Mouse (Mus musculus) midbrain, embryonic 14.5 days (tissue): Measurements from ENCODE around the gene Dnah7a. TPM values are rescaled to one million over a fixed set of nuclear protein-coding genes. Genes with fewer than 3 reads are reported as not detected.
"Not testable (repeated sequence)": the region's sequence is repeated elsewhere in the genome, so short reads cannot be mapped to it uniquely, and the experiment has no call there.

Experiments
- ATAC-seq: fragments of 200-750 bp; cut with Nextera tagmentation; 2 replicates; pipeline ENCODE4 v1.8.0; 2017; ENCODE audit warnings: moderate number of reproducible peaks, moderate library complexity; ENCODE audit not compliant: low FRiP score, low TSS enrichment
- DNase-seq: peaks from one replicate; pipeline ENCODE4 v3.0.0-alpha.2; 2015
- H3K27ac ChIP-seq: fragments of 300-500 bp; sonication (generic); replicated peaks from 2 replicates; pipeline ENCODE4 v1.5.1; 2014; ENCODE audit warnings: mild to moderate bottlenecking, low read depth, low read length, moderate library complexity
- H3K27me3 ChIP-seq: fragments of 300-500 bp; sonication (generic); 2 replicates; pipeline ENCODE4 v1.6.1; 2014; ENCODE audit warnings: low read length, control low read depth, mixed read lengths; ENCODE audit not compliant: control insufficient read depth, insufficient read depth
- H3K36me3 ChIP-seq: fragments of 300-500 bp; sonication (generic); 2 replicates; pipeline ENCODE4 v1.6.1; 2014; ENCODE audit warnings: low read length, control low read depth; ENCODE audit not compliant: control insufficient read depth, insufficient read depth
- H3K4me1 ChIP-seq: fragments of 300-500 bp; sonication (generic); 2 replicates; pipeline ENCODE4 v1.6.1; 2014; ENCODE audit warnings: mild to moderate bottlenecking, antibody characterized with exemption, low read length, control low read depth; ENCODE audit not compliant: control insufficient read depth, insufficient read depth
- H3K4me2 ChIP-seq: fragments of 300-500 bp; sonication (generic); 2 replicates; pipeline ENCODE4 v1.6.1; 2014; ENCODE audit warnings: mild to moderate bottlenecking, low read length, moderate library complexity
- H3K4me3 ChIP-seq: fragments of 300-500 bp; sonication (generic); replicated peaks from 2 replicates; pipeline ENCODE4 v1.5.1; 2014; ENCODE audit warnings: low read depth, low read length
- H3K9ac ChIP-seq: fragments of 300-500 bp; sonication (generic); replicated peaks from 2 replicates; pipeline ENCODE4 v1.6.1; 2014; ENCODE audit warnings: mild to moderate bottlenecking, low read length, moderate library complexity
- H3K9me3 ChIP-seq: fragments of 300-500 bp; sonication (generic); 2 replicates; pipeline ENCODE4 v1.6.1; 2016; ENCODE audit warnings: low read length, control low read depth, mixed read lengths; ENCODE audit not compliant: control insufficient read depth
- WGBS: fragments of 180-500 bp; shearing (Covaris S2); extraction: QIAGEN DNeasy Blood & Tissue Kit; methylation state at CpG from one replicate; pipeline ENCODE4 v1.1.7; 2014; 5-methylcytosine and 5-hydroxymethylcytosine counted together
- polyA plus RNA-seq: library from polyadenylated mRNA; unstranded; fragments of >200 nt; fragmentation: Nextera tagmentation; extraction: Ambion mirVana; gene quantifications from 2 replicates; pipeline ENCODE4 v1.2.1, GENCODE M21; 2014

Gene Dnah7a
- polyA plus RNA-seq, 1 experiment from 2014 or later = 10.9 TPM

GRCm38 (mm10) chr1:53715446-53715845 is 8.9 kb upstream of the Dnah7a start:
- Histone ChIP-seq H3K27me3 (no peaks in the 10 kb centered on the region), H3K4me1 (no peaks in the 10 kb centered on the region), H3K36me3 (no peaks in the 10 kb centered on the region), H3K9ac (no peak overlapping the region), H3K9me3 (no peaks in the 10 kb centered on the region), H3K4me3 (no peak overlapping the region), H3K4me2 (no peak overlapping the region), H3K27ac (no peak overlapping the region)
- DNase-seq (peak; percentile 88), ATAC-seq (no peak)
- 4% methylated on average over 4 of the region's 4 CpGs for WGBS

GRCm38 (mm10) chr1:53713383-53713782 is 6.8 kb upstream of the Dnah7a start:
- not testable (repeated sequence) for H3K4me2 ChIP-seq, H3K9ac ChIP-seq, ATAC-seq, H3K27me3 ChIP-seq, H3K36me3 ChIP-seq, DNase-seq, H3K4me1 ChIP-seq, H3K27ac ChIP-seq, H3K4me3 ChIP-seq, H3K9me3 ChIP-seq
- 37% methylated on average over 2 of the region's 3 CpGs for WGBS

GRCm38 (mm10) chr1:53711069-53711468 is 4.5 kb upstream of the Dnah7a start:
- no peaks in the 10 kb centered on the region for H3K9me3 ChIP-seq
- no peak overlapping the region for H3K4me3 ChIP-seq
- no peak overlapping the region for H3K27ac ChIP-seq
- DNase-seq (no peak), ATAC-seq (no peak)
- no peak overlapping the region for H3K4me2 ChIP-seq
- peaks cover 3% of the 10 kb centered on the region; the same call in 1 of the 2 replicates for H3K4me1 ChIP-seq
- H3K9ac ChIP-seq = no peak overlapping the region
- WGBS = 93% methylated on average over 9 of the region's 9 CpGs
- H3K27me3 ChIP-seq = no peaks in the 10 kb centered on the region
- H3K36me3 ChIP-seq = no peaks in the 10 kb centered on the region

GRCm38 (mm10) chr1:53709602-53710001 is 3.0 kb upstream of the Dnah7a start:
- 64% methylated on average over 5 of the region's 5 CpGs for WGBS
- not testable (repeated sequence) for H3K27me3 ChIP-seq, H3K27ac ChIP-seq, H3K36me3 ChIP-seq, H3K9me3 ChIP-seq, ATAC-seq, H3K4me3 ChIP-seq, H3K4me2 ChIP-seq, H3K9ac ChIP-seq, H3K4me1 ChIP-seq
- DNase-seq = peak; percentile 14

GRCm38 (mm10) chr1:53704164-53704563 is 2.4 kb downstream of the Dnah7a start:
- Histone ChIP-seq H3K36me3 (no peaks in the 10 kb centered on the region), H3K9me3 (no peaks in the 10 kb centered on the region), H3K27ac (no peak overlapping the region), H3K4me2 (no peak overlapping the region), H3K4me3 (no peak overlapping the region), H3K27me3 (no peaks in the 10 kb centered on the region), H3K9ac (no peak overlapping the region), H3K4me1 (peaks cover 3% of the 10 kb centered on the region; the same call in 1 of the 2 replicates)
- DNase-seq (no peak), ATAC-seq (no peak)
- WGBS = 93% methylated on average over 5 of the region's 5 CpGs

GRCm38 (mm10) chr1:53664268-53664667 is 42.3 kb downstream of the Dnah7a start:
- not testable (repeated sequence) for DNase-seq, H3K4me2 ChIP-seq, H3K9ac ChIP-seq, H3K9me3 ChIP-seq, H3K36me3 ChIP-seq, H3K4me3 ChIP-seq, H3K27ac ChIP-seq, H3K27me3 ChIP-seq, H3K4me1 ChIP-seq, ATAC-seq

GRCm38 (mm10) chr1:53639865-53640794 is 66.5 kb downstream of the Dnah7a start:
- Histone ChIP-seq H3K4me1 (no peaks in the 10 kb centered on the region), H3K36me3 (no peaks in the 10 kb centered on the region), H3K4me2 (no peak overlapping the region), H3K9ac (no peak overlapping the region), H3K27me3 (no peaks in the 10 kb centered on the region), H3K27ac (no peak overlapping the region), H3K9me3 (no peaks in the 10 kb centered on the region), H3K4me3 (no peak overlapping the region)
- ATAC-seq (no peak), DNase-seq (no peak)
- 66% methylated on average over 8 of the region's 8 CpGs for WGBS

- 73% methylated on average over 2 of the region's 2 CpGs for WGBS
- not testable (repeated sequence) for H3K4me2 ChIP-seq, H3K4me3 ChIP-seq, DNase-seq, H3K9me3 ChIP-seq, H3K4me1 ChIP-seq, ATAC-seq, H3K27me3 ChIP-seq, H3K36me3 ChIP-seq, H3K27ac ChIP-seq, H3K9ac ChIP-seq
Measured at GRCm38 (mm10) chr1:53635641-53636040, 70.9 kb downstream of the Dnah7a start.

GRCm38 (mm10) chr1:53632040-53632439 is 74.5 kb downstream of the Dnah7a start:
- not testable (repeated sequence) for ATAC-seq

More at GRCm38 (mm10) chr1:53632040-53632439, 74.5 kb downstream of the Dnah7a start:
- not testable (repeated sequence) for H3K4me3 ChIP-seq, H3K36me3 ChIP-seq, H3K27ac ChIP-seq, H3K4me2 ChIP-seq, DNase-seq, H3K9ac ChIP-seq, H3K4me1 ChIP-seq, H3K27me3 ChIP-seq, H3K9me3 ChIP-seq
